Mouse (Mus musculus): ENCODE results near the gene March6.

The March6 gene

GRCm38 (mm10) chr15:31454861-31455295 lies 76.0 kb downstream of the March6 start:
- in situ Hi-C loops (cut with MboI, MseI) = loop anchor here in 1 of 2 experiments (5.0 kb wide), 1 partner anchor 132 kb away; no protein-coding TSS in a partner anchor

DNA sequence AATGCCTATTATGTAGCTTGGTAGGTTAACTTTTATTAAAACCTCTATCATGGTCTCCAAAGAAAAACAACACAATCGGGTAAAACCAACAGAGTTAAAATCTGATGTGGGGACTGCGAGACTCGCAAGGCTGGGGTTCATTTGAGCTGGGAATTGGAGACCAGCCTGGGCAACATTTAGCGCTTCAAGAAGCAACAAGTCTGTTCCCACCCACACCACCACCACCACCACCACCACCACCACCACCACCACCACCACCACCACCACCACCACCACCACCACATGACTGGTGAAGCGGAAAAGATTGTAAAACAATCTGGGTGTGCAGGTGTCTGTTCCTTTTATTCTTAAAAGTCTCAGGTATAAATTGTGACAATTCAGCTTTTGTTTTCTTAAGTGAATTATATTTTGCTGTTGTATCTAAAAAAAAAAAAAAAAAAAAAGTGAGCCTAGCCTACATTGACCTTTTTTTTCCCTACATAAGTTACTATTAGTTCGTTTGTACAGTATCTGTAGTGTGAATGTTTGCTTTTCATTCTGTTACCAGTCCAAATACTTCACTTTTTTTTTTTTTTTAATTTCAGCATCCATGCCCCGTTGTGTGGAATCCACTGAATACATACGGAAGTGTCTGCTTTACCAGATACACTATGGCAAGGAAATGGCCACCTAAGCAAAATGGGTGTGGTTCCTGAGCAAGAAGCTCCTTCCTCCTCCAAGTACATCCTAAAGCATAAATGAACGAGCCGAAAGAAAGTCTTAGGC lies 76.6 kb downstream of the March6 start:
- in situ Hi-C loops (cut with MboI, MseI) = no loop called here

- in situ Hi-C loops (cut with MboI, MseI) = no loop called here
Observed at GRCm38 (mm10) chr15:31453098-31453916, 77.5 kb downstream of the March6 start, which contains the start of gene Ropn1l. TSS of gene Ropn1l (minus strand) at chr15:31453737.

- in situ Hi-C loops (cut with MboI, MseI) = no loop called here
Observed at GRCm38 (mm10) chr15:31452336-31453097, 78.3 kb downstream of the March6 start.

DNA sequence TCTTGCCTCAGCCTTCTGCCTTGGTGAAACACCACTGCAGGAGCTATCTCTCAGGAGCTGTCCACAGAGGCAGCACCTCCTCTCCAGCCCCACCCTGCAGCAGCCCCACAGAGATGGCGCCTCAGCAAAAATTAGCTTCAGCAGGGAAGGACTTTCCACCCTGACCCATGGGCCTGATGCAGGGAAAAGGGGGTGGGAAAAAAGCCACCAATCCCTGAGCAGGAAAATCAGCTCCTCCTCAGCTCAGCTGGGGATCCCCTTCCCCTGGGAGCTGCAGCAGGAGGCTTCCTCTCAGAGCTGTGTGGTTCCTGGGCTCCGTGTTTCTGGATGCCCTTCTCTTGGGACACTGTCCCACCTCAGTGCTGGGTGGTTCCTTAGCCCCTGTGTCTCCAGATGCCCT lies 81.1 kb downstream of the March6 start:
- in situ Hi-C loops (cut with MboI, MseI) = no loop called here

DNA sequence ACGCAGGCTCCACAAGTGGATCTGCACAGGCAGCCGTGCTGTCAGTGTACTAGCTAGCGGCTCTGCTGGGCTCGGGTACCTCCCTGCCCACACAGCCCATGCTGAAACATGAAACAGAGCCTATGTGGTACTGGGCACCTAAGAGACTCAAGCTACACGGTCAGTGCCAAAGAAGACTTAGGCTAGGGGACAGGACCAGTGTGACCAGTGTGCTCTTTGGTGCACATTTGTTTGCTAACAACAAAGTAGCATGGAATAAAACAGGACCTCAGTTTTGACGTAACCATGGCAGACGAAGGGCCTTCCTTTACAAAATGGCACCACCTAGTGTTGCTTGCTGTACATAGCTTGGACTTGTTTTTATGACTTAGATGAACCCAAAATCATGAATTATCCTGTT lies 83.7 kb downstream of the March6 start:
- in situ Hi-C loops (cut with MboI, MseI) = no loop called here

GRCm38 (mm10) chr15:31442698-31443097 lies 88.2 kb downstream of the March6 start:
- in situ Hi-C loops (cut with MboI, MseI) = no loop called here

DNA sequence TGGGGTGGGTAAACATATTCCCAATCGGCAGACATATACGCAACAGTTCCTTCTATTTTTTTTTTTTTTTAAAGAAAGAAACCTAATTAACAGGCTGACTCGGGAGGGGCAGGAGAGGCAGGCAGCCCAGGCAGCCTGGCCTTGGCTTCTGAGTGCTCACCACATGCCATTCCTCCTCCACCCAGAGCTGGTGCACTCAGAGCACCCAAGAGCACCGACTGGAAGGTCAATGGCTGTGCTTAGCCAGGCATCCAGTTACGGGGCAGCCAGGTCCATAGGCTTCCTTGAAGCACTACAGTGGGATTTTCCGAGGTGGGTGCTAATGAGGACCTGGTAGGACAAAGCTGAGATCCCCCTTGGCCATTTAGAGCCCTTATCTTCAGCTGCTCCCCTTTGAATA lies 88.9 kb downstream of the March6 start:
- in situ Hi-C loops (cut with MboI, MseI) = no loop called here

DNA sequence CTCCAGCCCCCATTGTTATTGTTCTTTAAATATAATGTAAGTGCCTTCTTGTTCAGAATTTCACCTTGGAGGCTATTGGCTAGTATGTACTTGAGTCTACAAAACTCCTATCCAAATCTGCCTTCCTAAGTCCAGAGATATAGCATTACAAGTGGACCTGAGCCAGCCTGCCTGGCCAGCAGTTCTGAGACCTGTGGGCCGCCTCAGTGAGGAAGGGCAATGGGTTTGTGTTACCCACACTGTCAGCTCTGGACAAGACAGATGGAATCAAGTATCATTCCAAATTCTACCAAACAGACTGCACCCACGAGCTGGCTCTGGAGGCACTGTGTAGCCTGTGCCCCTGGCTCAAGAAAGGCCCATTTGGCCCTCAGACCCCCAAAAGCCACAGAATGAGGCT lies 94.0 kb downstream of the March6 start:
- in situ Hi-C loops (cut with MboI, MseI) = no loop called here

DNA sequence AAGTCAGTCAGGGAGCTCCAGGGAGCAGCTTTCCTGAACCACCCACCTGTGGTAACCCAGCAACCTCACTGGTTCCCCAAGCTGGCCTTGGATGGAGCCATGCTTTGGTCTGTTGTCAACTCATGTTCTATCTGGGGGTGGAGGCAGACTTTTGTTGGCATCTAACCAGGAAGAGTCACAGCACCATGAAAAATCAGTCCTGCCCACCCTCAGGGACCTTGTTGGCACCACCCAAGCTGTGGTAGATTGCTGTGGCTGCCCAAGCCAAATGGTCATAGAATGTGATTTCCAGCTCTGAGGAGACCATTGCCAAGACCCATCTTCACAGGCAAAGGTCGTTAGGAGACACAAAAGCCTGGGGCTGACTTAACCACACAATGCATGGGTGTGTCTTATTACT lies 94.8 kb downstream of the March6 start:
- in situ Hi-C loops (cut with MboI, MseI) = no loop called here

DNA sequence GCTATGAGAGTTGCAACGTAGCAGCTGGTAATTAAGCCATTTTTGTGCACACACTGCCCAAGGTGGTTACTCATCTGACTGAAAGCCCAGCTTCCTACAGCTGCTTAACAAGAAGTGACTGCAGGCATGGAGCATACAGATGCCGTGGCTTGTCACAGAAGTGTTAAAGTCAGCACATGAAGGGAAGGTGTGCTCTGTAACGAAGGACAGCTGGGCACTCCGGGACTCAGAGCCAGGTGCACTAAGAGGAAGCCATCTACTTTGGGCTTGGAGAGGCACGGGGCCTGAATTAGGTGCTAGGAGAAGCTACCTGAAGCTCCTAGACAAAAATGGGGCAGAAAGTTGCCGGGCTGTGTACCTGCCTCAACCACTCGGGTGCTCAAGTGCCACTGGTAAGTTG lies 97.1 kb downstream of the March6 start:
- in situ Hi-C loops (cut with MboI, MseI) = loop anchor here in 1 of 2 experiments (5.0 kb wide), 1 partner anchor 106 kb away; no protein-coding TSS in a partner anchor

DNA sequence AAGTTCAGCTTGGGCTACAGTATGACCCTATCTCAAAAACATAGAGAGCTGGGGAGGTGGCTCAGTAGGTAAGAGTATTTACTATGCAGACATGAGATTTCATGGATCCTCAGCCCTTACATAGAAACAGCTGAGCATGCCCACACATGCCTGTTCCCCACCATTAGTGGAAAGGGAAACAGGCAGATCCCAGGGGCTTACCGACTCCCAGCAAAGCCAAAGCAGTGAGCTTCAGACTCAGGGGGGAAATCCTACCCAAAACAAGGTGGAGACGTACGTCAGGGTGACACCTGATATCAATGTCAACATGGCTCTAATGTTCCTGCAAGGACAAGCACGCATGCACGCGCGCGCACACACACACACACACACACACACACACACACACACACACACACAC lies 99.0 kb downstream of the March6 start:
- in situ Hi-C loops (cut with MboI, MseI) = loop anchor here in 1 of 2 experiments (5.0 kb wide), 1 partner anchor 105 kb away; no protein-coding TSS in a partner anchor

DNA sequence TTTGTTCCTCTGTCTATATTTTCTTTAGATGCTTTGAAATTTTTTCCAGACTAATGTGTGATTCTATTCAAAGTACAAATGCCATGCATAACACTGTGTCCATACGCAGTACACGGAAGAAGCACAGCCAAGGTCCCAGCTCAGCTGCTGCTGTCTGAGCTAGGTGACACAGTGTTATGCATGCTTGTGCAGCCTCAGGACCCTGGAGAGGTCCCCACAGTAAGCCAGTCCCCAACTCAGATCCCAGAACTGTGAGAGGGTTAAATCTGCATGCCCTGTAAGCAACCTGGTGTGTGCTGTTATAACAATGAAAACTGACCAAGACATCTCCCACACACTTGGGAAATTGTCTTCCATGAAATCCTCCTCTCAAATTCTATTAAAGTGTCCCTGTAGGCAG lies 100.8 kb downstream of the March6 start:
- in situ Hi-C loops (cut with MboI, MseI) = loop anchor here in 1 of 2 experiments (5.0 kb wide), 1 partner anchor 103 kb away; no protein-coding TSS in a partner anchor

DNA sequence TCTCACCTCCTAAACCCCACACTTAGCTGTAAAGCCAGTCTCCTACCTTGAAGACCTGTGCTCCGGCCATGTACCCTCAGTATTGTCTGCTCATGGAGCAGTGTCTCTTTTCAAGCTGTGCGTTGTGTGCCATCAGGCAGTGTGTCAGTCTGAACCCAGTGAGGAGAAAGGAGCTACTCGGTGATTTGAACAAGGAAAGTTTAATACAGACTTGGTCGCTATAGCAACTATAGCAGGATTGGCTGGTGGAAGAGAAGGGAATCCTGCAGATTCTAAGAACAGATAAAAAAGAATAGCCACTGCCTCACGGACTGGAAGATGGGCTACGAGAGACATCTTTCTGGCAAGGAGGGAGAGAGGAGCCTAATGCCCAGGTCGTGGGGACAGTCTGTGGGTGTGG lies 101.4 kb downstream of the March6 start:
- in situ Hi-C loops (cut with MboI, MseI) = loop anchor here in 1 of 2 experiments (5.0 kb wide), 1 partner anchor 107 kb away; no protein-coding TSS in a partner anchor

DNA sequence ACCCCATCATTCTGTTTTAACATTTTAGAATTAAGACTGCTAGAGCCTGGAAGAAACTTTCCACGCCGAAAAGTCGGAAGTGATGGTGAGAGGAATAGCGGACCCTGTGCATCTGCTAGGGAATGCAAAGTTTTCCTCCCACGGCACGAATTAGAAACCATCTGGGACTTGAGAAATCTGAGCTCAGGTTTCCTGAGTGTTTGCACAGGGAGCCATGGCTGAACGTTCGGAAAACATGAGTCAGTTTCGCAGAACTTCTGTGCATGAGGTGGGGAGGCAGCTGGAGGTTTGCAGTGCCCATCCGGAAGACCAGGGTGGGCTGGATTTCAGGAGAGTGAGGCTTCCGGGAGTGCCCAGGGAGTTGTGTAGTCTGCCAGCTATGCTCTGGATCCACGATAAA lies 102.3 kb downstream of the March6 start:
- in situ Hi-C loops (cut with MboI, MseI) = loop anchor here in 1 of 2 experiments (5.0 kb wide), 1 partner anchor 106 kb away; no protein-coding TSS in a partner anchor

DNA sequence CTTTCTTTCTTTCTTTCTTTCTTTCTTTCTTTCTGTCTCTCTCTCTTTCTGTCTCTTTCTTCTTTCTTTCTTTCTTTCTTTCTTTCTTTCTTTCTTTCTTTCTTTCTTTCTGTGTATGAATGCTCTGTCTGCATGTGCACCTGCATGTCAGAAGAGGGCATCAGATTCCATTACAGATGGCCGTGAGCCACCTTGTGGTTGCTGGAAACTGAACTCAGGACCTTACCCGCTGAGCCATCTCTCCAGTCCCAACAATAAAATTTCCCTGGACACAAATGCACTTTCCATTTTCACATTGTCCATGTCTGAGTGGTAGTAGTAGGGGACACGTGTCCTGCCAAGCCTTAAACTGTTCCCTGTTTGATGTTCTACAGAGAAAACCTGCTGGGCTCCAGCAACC lies 103.5 kb downstream of the March6 start:
- in situ Hi-C loops (cut with MboI, MseI) = loop anchor here in 1 of 2 experiments (5.0 kb wide), 1 partner anchor 105 kb away; no protein-coding TSS in a partner anchor

- in situ Hi-C loops (cut with MboI, MseI) = loop anchor here in 1 of 2 experiments (5.0 kb wide), 1 partner anchor 104 kb away; no protein-coding TSS in a partner anchor
Observed at GRCm38 (mm10) chr15:31426066-31426706, 104.7 kb downstream of the March6 start.

GRCm38 (mm10) chr15:31422649-31423369 lies 108.0 kb downstream of the March6 start:
- in situ Hi-C loops (cut with MboI, MseI) = no loop called here

DNA sequence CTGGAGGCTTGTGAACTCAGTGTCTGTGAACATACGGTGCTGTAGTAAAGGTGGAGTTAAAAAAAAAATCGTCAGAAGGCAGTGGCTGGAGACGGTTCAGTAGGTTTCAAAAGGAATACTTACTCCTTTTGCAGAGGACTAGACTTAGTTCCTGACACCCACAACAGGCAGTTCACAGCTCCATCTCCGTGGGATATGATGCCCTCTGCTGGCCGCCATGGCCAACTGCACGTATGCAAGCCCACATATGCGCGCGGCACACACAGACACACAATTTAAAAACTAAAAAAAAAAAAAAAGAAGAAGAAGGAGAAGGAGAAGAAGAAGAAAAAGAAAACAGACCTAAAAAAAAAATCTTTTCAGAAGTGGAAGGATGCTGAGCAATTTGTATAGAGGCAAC lies 111.8 kb downstream of the March6 start:
- in situ Hi-C loops (cut with MboI, MseI) = no loop called here

GRCm38 (mm10) chr15:31418686-31419024 lies 112.2 kb downstream of the March6 start:
- in situ Hi-C loops (cut with MboI, MseI) = no loop called here

Data from T-helper 17 cell (primary cell).